Mouse (Mus musculus) liver, postnatal 0 days (tissue): Measurements from ENCODE around the gene Hsd11b1. TPM values are rescaled to one million over a fixed set of nuclear protein-coding genes. Genes with fewer than 3 reads are reported as not detected.

Experiments
- ATAC-seq: fragments of 200-750 bp; cut with Nextera tagmentation; 2 replicates; pipeline ENCODE4 v1.8.0; 2017; ENCODE audit warnings: mild to moderate bottlenecking, moderate library complexity
- DNase-seq: peaks from one replicate; pipeline ENCODE4 v3.0.0-alpha.2; 2016
- H3K27ac ChIP-seq: fragments of 300-500 bp; sonication (generic); 2 replicates; pipeline ENCODE4 v1.5.1; 2014; ENCODE audit warnings: antibody characterized with exemption, moderate library complexity, mild to moderate bottlenecking, low read depth
- H3K27me3 ChIP-seq: fragments of 300-500 bp; sonication (generic); 2 replicates; pipeline ENCODE4 v1.6.1; 2014; ENCODE audit warnings: low read length, control low read depth, mixed read lengths; ENCODE audit not compliant: insufficient read depth
- H3K36me3 ChIP-seq: fragments of 300-500 bp; sonication (generic); replicated peaks from 2 replicates; pipeline ENCODE4 v1.6.1; 2014; ENCODE audit warnings: mild to moderate bottlenecking, control low read depth, low read length, moderate library complexity, mixed read lengths; ENCODE audit not compliant: insufficient read depth
- H3K4me1 ChIP-seq: fragments of 300-500 bp; sonication (generic); 2 replicates; pipeline ENCODE4 v1.6.1; 2014; ENCODE audit warnings: antibody characterized with exemption, mild to moderate bottlenecking, control low read depth; ENCODE audit not compliant: insufficient read depth
- H3K4me2 ChIP-seq: fragments of 300-500 bp; sonication (generic); 2 replicates; pipeline ENCODE4 v1.6.1; 2014; ENCODE audit warnings: low read depth, mild to moderate bottlenecking, low read length, moderate library complexity, mixed read lengths
- H3K4me3 ChIP-seq: fragments of 300-500 bp; sonication (generic); 2 replicates; pipeline ENCODE4 v1.5.1; 2014; ENCODE audit warnings: low read depth, low read length
- H3K9ac ChIP-seq: fragments of 300-500 bp; sonication (generic); replicated peaks from 2 replicates; pipeline ENCODE4 v1.6.1; 2014; ENCODE audit warnings: mild to moderate bottlenecking, moderate library complexity
- H3K9me3 ChIP-seq: fragments of 300-500 bp; sonication (generic); 2 replicates; pipeline ENCODE4 v1.6.1; 2016; ENCODE audit warnings: mild to moderate bottlenecking, control low read depth, low read length, mixed read lengths
- CTCF ChIP-seq: sonication (generic); IDR thresholded peaks from 2 replicates; pipeline ENCODE4 v1.5.1; 2016; ENCODE audit warnings: antibody characterized with exemption, low read depth
- EP300 ChIP-seq: IDR thresholded peaks from 2 replicates; pipeline ENCODE4 v1.6.1; 2016; ENCODE audit warnings: antibody characterized with exemption, low read depth, mild to moderate bottlenecking
- WGBS: fragments of 180-500 bp; shearing (Covaris S2); extraction: QIAGEN DNeasy Blood & Tissue Kit; methylation state at CpG from one replicate; pipeline ENCODE4 v1.1.7; 2014; ENCODE audit not compliant: insufficient replicate concordance; 5-methylcytosine and 5-hydroxymethylcytosine counted together
- polyA plus RNA-seq: library from polyadenylated mRNA; unstranded; fragments of >200 nt; fragmentation: Nextera tagmentation; extraction: Ambion mirVana; gene quantifications from 2 replicates; pipeline ENCODE4 v1.2.1, GENCODE M21; 2015

Gene Hsd11b1
- polyA plus RNA-seq, 1 experiment from 2014 or later, result 252 TPM

DNA sequence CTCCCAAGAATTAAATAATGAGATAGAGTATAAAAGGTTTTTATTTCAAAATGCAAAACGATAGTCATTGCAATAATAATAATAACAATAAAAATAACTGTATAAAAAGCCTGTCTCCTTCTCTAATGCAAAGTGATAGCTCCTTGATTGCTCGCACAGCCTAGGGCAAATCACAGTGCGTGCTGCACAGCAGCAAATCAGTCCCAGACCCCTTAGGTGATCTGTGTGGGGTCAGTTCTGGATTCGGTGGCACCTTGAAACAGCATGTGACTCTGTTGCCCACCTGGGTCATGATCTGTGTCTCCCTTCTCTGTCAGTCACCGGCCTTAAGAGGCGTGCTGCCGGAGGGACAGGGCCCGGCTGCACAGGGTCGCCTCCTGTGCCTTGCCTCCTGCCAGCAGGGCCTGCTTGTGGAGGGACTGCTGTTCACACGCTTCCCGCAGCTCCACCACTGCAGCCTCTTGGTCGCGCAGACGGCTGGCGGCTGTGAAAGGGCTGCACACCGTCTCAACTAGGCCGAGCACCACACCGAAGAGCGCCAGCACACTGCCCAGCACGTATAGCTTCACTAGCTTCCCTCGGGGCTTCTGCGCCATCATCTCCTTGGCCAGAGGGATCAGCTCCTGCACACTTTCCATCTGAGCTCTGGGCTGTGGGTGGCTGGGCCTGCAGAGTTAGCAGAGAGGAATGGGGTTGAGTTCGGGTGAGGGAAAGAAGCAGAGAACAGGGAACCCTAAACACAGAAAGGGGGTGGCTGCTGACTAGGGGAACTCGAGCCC is 8.5 kb upstream of the Hsd11b1 start:
- no peaks in the 10 kb centered on the region for H3K9me3 ChIP-seq
- peak overlapping the region; percentile 83 for H3K9ac ChIP-seq
- H3K36me3 ChIP-seq, result no peaks in the 10 kb centered on the region
- H3K27me3 ChIP-seq, result no peaks in the 10 kb centered on the region
- peak overlapping the region; percentile 56 for H3K4me3 ChIP-seq
- TF ChIP-seq CTCF (no peak), EP300 (no peak)
- peak overlapping the region; percentile 70 for H3K4me2 ChIP-seq
- peak; percentile 27 for DNase-seq
- H3K27ac ChIP-seq, result peak overlapping the region; percentile 97
- WGBS, result 32% methylated on average over 24 of the region's 24 CpGs
- peak; percentile 5 for ATAC-seq
- H3K4me1 ChIP-seq, result peaks cover 22% of the 10 kb centered on the region

DNA sequence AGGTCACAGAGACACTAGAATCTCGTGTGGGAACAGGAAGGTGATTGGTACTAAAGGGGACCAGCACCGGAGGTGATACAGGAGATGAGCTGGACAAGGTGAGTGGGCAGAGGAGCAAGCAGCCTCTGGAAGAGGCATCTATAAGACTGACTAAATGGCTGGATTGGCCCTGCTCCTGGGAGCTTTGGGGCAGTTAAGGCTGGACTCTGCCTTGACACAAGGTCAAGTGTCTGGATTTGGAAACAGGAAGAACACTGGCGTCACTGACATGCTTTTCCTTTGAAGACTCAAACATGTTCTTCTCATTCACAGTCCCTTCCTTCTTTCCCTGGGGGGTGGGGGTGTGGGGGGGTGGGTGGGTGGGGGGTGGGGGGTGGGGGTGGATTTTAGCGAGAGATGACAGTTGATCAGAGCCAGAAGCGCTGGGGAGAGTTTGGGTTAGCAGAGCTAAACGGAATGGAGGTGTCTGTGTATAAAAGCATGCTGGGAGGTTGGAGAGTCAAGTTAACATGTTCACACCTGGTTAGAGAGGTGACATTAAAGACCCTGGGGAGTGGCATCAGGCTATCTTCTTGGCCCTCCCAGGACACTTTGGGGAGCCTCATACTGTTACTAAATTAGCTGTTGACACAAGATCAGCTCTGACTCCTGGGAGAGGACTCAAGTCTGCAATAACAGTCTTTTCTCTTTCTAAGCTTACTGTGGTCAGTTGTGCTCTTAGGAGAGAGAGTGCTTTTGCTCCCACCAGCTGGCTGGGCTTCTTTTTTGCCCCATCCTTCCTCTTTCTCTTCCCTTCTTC is 7.3 kb upstream of the Hsd11b1 start:
- WGBS, result 36% methylated on average over 6 of the region's 6 CpGs
- H3K9ac ChIP-seq, result peak overlapping the region; percentile 83
- no peak for DNase-seq

DNA sequence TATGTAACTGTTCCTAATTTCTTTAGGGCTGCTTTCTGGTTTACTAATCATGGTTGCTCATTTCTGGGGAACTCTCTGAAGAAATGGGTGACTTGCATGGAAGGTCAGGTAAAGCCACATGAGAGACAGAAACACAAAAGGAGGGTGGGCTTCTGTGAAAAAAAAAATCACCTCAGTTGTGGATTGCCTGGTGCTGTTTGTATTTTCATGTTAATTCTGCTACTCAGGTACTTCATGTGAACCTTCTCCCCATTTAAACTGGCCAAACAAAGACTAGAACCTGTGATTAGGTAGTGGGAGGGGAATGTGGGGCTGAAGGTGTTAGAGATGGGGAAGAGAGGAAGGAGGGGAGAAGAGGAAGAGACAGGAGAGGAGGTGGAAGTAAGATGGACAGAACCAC is 1.9 kb upstream of the Hsd11b1 start:
- Histone ChIP-seq H3K9ac (no peak overlapping the region), H3K27ac (no peak overlapping the region), H3K4me1 (peaks cover 13% of the 10 kb centered on the region; the same call in 1 of the 2 replicates), H3K27me3 (no peaks in the 10 kb centered on the region), H3K4me2 (no peak overlapping the region), H3K4me3 (no peak overlapping the region), H3K36me3 (no peaks in the 10 kb centered on the region), H3K9me3 (no peaks in the 10 kb centered on the region)
- ATAC-seq (no peak), DNase-seq (no peak)
- no peak for TF ChIP-seq EP300
- TF ChIP-seq CTCF, result no peak

More for the DNA sequence above, 7.3 kb upstream of the Hsd11b1 start:
- peak overlapping the region; percentile 97 for H3K27ac ChIP-seq
- TF ChIP-seq CTCF, result no peak
- TF ChIP-seq EP300, result no peak
- peak overlapping the region; percentile 70 for H3K4me2 ChIP-seq
- ATAC-seq, result no peak
- no peaks in the 10 kb centered on the region for H3K9me3 ChIP-seq
- peaks cover 19% of the 10 kb centered on the region for H3K4me1 ChIP-seq
- H3K27me3 ChIP-seq, result no peaks in the 10 kb centered on the region
- H3K36me3 ChIP-seq, result no peaks in the 10 kb centered on the region
- H3K4me3 ChIP-seq, result peak overlapping the region; percentile 56

DNA sequence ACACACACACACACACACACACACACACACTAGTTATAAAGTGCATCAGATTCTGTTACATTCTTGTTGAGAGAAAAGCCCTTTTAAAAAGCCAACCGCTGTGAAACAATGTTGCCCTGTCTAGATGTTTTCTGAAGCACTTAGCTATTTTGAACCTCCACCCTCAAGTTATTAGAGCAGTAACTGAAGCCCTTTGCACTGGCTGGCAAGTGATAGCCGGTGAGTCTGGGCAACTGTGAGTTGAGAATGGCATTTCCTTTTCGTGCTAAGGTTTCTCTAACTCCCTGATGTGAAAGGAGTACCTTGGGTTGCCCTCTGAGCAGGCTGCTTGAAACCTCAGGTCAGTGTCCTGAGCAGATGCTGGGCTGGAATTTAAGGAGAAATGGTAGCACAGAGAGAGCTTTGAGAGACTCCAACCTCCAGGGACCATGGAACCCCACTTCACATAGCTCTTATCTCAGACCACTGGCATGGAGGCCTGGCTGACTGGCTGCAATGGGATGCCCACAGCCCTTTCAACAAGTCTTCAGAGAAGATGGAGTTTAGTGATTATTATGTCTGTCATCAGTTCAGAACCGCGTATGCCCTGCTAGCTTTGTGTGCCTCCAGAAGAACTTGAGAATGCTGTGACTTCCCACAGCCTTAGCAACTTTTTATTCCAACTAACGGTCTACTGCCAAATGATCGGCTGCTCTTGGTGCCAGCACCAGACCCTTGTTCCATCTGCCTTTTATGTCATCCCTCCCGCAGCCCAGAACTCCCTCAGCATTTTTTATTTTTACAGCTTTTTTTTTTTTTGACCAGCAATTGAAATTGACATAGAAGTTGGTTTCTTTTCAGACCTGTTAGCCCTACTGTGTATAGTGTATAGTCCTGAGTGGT is 608 bp downstream of the Hsd11b1 start:
- Histone ChIP-seq H3K36me3 (no peaks in the 10 kb centered on the region), H3K4me1 (peaks cover 13% of the 10 kb centered on the region; the same call in 1 of the 2 replicates), H3K4me2 (no peak overlapping the region), H3K4me3 (no peak overlapping the region), H3K9me3 (no peaks in the 10 kb centered on the region), H3K27ac (no peak overlapping the region), H3K27me3 (no peaks in the 10 kb centered on the region), H3K9ac (no peak overlapping the region)
- WGBS, result 63% methylated on average over 8 of the region's 8 CpGs
- TF ChIP-seq CTCF (no peak), EP300 (no peak)
- DNase-seq (no peak), ATAC-seq (no peak)

DNA sequence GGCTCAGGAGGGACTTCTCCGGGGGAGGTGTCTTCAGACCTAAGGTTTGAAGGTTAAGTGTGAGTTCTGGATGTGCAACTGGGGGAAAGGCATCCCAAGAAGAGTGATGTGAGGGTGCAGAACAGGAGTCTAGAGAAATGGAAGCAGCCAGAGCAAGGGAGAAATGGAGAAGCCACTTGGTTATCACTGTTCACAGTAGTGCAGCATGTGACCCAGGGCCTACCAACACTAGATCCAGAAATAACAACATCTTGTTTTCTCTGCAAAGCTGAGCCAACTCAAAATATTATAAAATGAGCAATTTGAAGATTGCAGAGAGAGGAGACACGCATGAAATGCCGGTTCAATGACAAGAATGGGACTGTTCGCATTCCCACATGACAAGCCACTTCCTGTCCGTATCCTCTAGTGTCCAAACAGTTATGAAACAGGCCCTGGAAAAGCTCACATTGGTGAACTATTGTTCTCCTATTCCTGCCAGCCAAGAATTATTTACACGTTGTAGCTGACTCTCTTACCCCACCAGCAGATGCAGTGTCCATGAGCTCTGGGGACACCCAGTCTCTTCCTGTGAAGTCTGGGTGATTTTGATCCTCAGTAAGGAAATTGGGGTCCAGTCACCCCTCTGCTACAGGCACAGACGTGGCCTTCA is 1.9 kb downstream of the Hsd11b1 start:
- H3K36me3 ChIP-seq, result no peaks in the 10 kb centered on the region
- H3K27ac ChIP-seq, result peak overlapping the region; percentile 60
- peaks cover 13% of the 10 kb centered on the region; the same call in 1 of the 2 replicates for H3K4me1 ChIP-seq
- ATAC-seq (peak; percentile 83), DNase-seq (no peak)
- H3K9me3 ChIP-seq, result no peaks in the 10 kb centered on the region
- peak; percentile 50; the same call in 1 of the 2 replicates for TF ChIP-seq EP300
- TF ChIP-seq CTCF, result no peak
- WGBS, result 39% methylated on average over 7 of the region's 7 CpGs
- H3K4me2 ChIP-seq, result no peak overlapping the region
- no peak overlapping the region for H3K9ac ChIP-seq
- H3K4me3 ChIP-seq, result no peak overlapping the region
- no peaks in the 10 kb centered on the region for H3K27me3 ChIP-seq
